Mouse (Mus musculus) erythroblast, adult 5-6 weeks (primary cell): ENCODE data around the gene AC109138.7. TPM values are rescaled to one million over a fixed set of nuclear protein-coding genes. Genes with fewer than 3 reads are reported as not detected.
"Not testable (repeated sequence)": the region's sequence is repeated elsewhere in the genome, so short reads cannot be mapped to it uniquely, and the experiment has no call there.

Experiments used
- ATAC-seq: replicated peaks from 2 replicates; pipeline ENCODE4 v1.8.0; 2016; ENCODE audit warnings: moderate number of reproducible peaks, mild to moderate bottlenecking, moderate TSS enrichment, inconsistent platforms; ENCODE audit not compliant: poor library complexity, low FRiP score, severe bottlenecking
- total RNA-seq, 2 experiments: library from RNA; stranded (forward) in 1 of 2; stranded (reverse) in 1 of 2; fragments of 150-400 nt in 1 of 2; fragments of 200-764, 138-1000 nt in 1 of 2; gene quantifications; 2 replicates each; pipeline versions ENCODE4 v1.2.3 to v1.2.4; 2015 to 2017; ENCODE audit warnings: low replicate concordance in 2 of 2

Gene AC109138.7
- total RNA-seq, 2 experiments from 2014 or later: not detected

- no peak for ATAC-seq
Observed at GRCm38 (mm10) chr19:4240247-4240668, 26.1 kb downstream of the AC109138.7 start.

- ATAC-seq: no peak
Observed at GRCm38 (mm10) chr19:4242416-4242815, 28.3 kb downstream of the AC109138.7 start.

- no peak for ATAC-seq
Observed at GRCm38 (mm10) chr19:4244775-4245174, 30.6 kb downstream of the AC109138.7 start.

GRCm38 (mm10) chr19:4247010-4247409 is 32.9 kb downstream of the AC109138.7 start:
- no peak for ATAC-seq

- ATAC-seq: not testable (repeated sequence)
Observed at GRCm38 (mm10) chr19:4248683-4249082, 34.5 kb downstream of the AC109138.7 start.

- no peak for ATAC-seq
Observed at GRCm38 (mm10) chr19:4254230-4254629, 40.1 kb downstream of the AC109138.7 start.

GRCm38 (mm10) chr19:4255583-4256162 is 41.5 kb downstream of the AC109138.7 start:
- ATAC-seq: no peak

- ATAC-seq: peak; percentile 94
Observed at GRCm38 (mm10) chr19:4257216-4257896, 43.2 kb downstream of the AC109138.7 start.

- no peak; the same call in 1 of the 2 replicates for ATAC-seq
Observed at GRCm38 (mm10) chr19:4257897-4258252, 43.7 kb downstream of the AC109138.7 start.

GRCm38 (mm10) chr19:4261038-4261698 is 47.0 kb downstream of the AC109138.7 start:
- no peak for ATAC-seq

GRCm38 (mm10) chr19:4262756-4263155 is 48.6 kb downstream of the AC109138.7 start:
- no peak for ATAC-seq

GRCm38 (mm10) chr19:4263702-4264101 is 49.5 kb downstream of the AC109138.7 start:
- no peak for ATAC-seq

GRCm38 (mm10) chr19:4264171-4264780 is 50.1 kb downstream of the AC109138.7 start:
- no peak for ATAC-seq

- ATAC-seq: no peak
Observed at GRCm38 (mm10) chr19:4265956-4266355, 51.8 kb downstream of the AC109138.7 start.

GRCm38 (mm10) chr19:4268566-4269361 is 54.6 kb downstream of the AC109138.7 start, which contains the start of gene Ssh3:
Gene Ssh3 (minus strand): TSS chr19:4269180.
- peak; percentile 55 for ATAC-seq

GRCm38 (mm10) chr19:4270187-4270586 is 56.0 kb downstream of the AC109138.7 start:
- ATAC-seq: no peak

GRCm38 (mm10) chr19:4270972-4271371 is 56.8 kb downstream of the AC109138.7 start:
- ATAC-seq: no peak

GRCm38 (mm10) chr19:4279487-4279886 is 65.3 kb downstream of the AC109138.7 start:
- no peak for ATAC-seq

- no peak for ATAC-seq
Observed at GRCm38 (mm10) chr19:4280425-4280824, 66.3 kb downstream of the AC109138.7 start.
